Mouse (Mus musculus): ENCODE data around the gene Snn. TPM values are rescaled to one million over a fixed set of nuclear protein-coding genes. Genes with fewer than 3 reads are reported as not detected.
"Not testable (repeated sequence)": the region's sequence is repeated elsewhere in the genome, so short reads cannot be mapped to it uniquely, and the experiment has no call there.

Snn gene
- polyA plus RNA-seq (2016; fragmentation: Nextera tagmentation; extraction: Ambion mirVana), result 56.5 and 59.5 TPM in 2 replicates

DNA sequence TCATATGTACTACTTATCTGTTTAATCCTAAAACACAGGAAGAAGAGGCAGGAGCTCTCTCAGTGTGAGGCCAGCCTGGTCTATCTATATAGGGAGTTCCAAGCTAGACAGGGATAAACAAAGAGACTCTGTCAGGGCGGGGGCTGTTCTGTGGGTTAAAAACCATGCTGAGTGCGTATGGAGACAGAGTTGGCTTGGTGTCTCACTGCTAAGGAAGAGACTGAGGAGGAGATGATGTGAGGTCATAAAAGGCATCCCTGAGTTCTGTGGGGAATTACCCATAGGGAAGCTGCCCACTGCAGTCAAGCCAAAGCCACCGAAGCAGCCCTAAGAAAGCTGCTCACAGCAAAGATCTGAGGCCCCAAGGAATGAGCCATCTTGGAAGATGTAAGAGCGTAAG, at the start of gene Snn:
Gene Snn, plus strand, starts transcription at position 301 of the 400 bp plus-strand sequence.
- Histone ChIP-seq H3K27ac (replicated peaks) (no peak within 1 kb of the TSS), H3K9me3 (no peaks in the 10 kb centered on the region), H3K36me3 (replicated peaks) (no peaks in the 10 kb centered on the region), H3K4me3 (no peak within 1 kb of the TSS), H3K4me1 (peaks cover 31% of the 10 kb centered on the region), H3K27me3 (replicated peaks; ENCODE audit: low read depth, poor library complexity, severe bottlenecking) (no peaks in the 10 kb centered on the region)
- no peak for DNase-seq (ENCODE audit: low spot score)
- WGBS, result 85% methylated on average over 4 of the region's 4 CpGs

DNA sequence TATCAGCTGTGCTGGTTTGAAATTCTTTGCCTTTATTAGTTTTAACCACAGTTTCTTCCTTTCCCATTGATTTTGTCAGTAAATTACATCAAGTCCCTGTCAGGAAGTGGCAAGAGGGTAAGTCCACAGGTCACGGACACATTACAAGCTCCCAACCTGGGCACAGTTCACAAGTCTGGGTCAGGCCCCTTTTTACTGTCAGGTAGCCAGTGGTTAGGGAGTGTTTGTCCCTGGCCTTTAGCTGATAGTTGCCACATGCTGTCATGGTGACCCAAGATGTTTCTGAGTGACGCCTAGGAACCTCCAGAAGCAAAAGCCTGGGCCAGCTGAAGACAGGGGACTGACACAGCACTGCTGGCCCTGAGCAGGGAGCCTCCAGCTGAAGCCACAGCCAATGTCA, 49.5 kb upstream of the Snn start:
- no peak overlapping the region for H3K4me3 ChIP-seq
- DNase-seq (ENCODE audit: low spot score), result no peak
- H3K27ac ChIP-seq (replicated peaks), result peak overlapping the region; percentile 70
- no peaks in the 10 kb centered on the region for H3K36me3 ChIP-seq (replicated peaks)
- H3K4me1 ChIP-seq, result peaks cover 53% of the 10 kb centered on the region
- 67% methylated on average over 2 of the region's 2 CpGs for WGBS
- no peaks in the 10 kb centered on the region for H3K9me3 ChIP-seq
- H3K27me3 ChIP-seq (replicated peaks; ENCODE audit: low read depth, poor library complexity, severe bottlenecking), result no peaks in the 10 kb centered on the region

DNA sequence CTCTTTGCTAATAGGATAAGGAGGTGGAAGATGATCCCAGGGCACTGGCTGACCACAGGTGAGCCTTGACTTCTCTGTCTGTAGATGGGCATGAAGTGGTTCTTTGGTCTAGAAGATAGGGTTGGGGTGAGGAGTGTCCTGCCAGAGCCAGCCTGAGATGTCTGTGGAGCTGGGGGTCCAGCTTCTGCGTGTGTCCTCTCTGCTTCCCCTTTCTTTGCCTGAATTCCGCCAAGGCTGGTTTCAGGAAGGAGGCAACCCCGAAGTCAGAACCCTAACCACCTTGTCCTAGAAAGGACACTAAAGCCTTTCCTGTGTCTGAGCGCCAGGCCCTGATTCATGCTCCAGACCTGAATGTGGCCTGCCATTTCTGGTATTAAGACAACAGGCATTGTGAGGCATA, 48.8 kb upstream of the Snn start:
- 87% methylated on average over 4 of the region's 4 CpGs for WGBS
- peaks cover 50% of the 10 kb centered on the region for H3K4me1 ChIP-seq

DNA sequence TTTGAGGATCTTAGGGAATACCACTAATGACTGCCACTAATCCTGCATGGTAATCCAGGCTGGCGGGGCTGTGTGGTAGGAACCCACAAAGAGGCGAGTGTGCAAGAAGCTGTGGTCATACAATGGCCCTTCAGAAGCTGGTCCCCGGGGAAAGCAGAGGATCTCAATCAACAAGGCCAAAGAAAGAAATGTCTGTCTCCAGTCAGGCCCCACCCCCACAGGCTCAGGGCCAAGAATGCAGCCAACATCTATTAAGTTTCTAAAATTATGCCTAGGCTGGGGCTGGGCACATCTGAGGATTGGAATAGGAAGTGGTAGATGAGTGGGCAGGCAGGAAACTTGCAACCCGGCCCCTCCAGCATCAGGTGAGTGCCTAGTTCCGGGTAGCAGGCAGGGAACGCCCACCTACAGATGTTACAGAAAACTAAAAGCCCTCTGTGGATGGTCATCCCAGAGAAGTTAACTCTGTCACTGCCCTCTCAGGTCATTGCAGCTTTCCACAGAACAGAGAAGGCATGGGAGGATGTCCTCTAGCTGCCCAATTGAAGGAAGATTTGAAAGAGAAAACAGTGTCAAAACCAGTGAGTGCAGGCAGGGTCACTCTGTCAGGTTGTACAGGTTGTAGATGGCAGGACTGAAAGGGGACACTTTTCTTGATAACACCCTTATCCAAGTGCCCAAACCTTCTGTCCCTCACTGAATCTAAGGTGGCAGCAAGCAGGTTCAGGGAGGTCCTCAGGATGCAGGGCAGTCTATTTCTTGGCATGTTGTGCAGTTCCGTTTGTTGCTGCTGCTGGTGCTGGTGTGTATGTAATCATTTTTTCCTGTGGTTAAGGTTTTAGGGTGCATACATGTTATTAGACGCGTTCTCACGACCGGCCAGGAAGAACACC, 47.9 kb upstream of the Snn start:
- no peaks in the 10 kb centered on the region for H3K36me3 ChIP-seq (replicated peaks)
- no peaks in the 10 kb centered on the region for H3K9me3 ChIP-seq
- peak overlapping the region; percentile 62 for H3K27ac ChIP-seq (replicated peaks)
- no peaks in the 10 kb centered on the region for H3K27me3 ChIP-seq (replicated peaks; ENCODE audit: low read depth, poor library complexity, severe bottlenecking)
- H3K4me3 ChIP-seq, result no peak overlapping the region
- 61% methylated on average over 11 of the region's 11 CpGs for WGBS
- peak; percentile 49 for DNase-seq (ENCODE audit: low spot score)
- H3K4me1 ChIP-seq, result peaks cover 46% of the 10 kb centered on the region

More for the DNA sequence above, 48.8 kb upstream of the Snn start:
- no peaks in the 10 kb centered on the region for H3K36me3 ChIP-seq (replicated peaks)
- H3K9me3 ChIP-seq, result no peaks in the 10 kb centered on the region
- peak overlapping the region; percentile 70 for H3K27ac ChIP-seq (replicated peaks)
- DNase-seq (ENCODE audit: low spot score), result no peak
- no peaks in the 10 kb centered on the region for H3K27me3 ChIP-seq (replicated peaks; ENCODE audit: low read depth, poor library complexity, severe bottlenecking)
- no peak overlapping the region for H3K4me3 ChIP-seq

DNA sequence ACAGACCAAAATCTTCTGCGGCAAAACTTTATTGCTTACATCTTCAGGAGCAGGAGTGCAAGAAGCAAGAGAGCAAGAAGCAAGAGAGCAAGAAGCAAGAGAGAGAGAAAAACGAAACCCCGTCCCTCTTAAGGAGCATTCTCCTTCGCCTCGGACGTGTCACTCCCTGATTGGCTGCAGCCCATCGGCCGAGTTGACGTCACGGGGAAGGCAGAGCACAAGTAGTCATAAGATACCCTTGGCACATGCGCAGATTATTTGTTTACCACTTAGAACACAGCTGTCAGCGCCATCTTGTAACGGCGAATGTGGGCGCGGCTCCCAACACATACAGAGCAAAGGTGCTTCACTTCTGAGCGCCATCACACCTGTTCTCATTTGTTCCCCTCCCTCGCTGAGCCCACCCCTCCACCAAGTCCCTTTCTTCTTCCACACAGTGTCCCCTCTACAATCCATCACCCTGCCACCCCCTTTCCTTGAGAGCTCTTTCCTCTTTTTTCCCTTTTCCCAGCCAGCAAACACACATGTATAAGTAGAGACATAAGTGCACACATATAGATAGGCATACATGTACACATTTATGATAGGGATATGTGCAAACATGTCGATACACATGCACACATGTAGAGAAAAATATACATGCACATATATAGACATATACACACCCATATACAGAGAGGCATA, 47.1 kb upstream of the Snn start:
- not testable (repeated sequence) for H3K36me3 ChIP-seq (replicated peaks); H3K4me3 ChIP-seq; H3K27ac ChIP-seq (replicated peaks); H3K27me3 ChIP-seq (replicated peaks; ENCODE audit: low read depth, poor library complexity, severe bottlenecking); H3K9me3 ChIP-seq; DNase-seq (ENCODE audit: low spot score)
- WGBS, result 85% methylated on average over 15 of the region's 19 CpGs
- peaks cover 46% of the 10 kb centered on the region for H3K4me1 ChIP-seq

DNA sequence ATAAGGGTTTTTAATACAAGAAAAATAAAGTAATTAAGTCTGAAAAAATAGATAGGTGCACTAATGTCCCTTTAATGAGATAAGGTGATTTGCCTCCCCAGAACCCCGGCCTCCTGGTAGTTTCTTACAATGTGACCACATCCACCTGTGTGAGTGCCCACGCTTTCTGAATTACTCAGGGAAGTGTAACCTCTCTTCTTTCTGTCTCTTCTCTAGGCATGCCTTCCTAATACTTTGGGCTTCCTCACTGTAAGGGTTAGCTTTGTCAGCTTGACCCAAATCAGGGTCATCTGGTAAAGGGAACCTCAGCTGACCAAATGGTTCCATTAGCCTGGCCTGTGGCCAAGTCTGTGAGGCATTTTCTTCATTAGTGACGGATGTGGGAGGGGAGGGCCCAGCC, 46.3 kb upstream of the Snn start:
- peaks cover 40% of the 10 kb centered on the region for H3K4me1 ChIP-seq
- 89% methylated on average over 3 of the region's 3 CpGs for WGBS
- no peaks in the 10 kb centered on the region for H3K9me3 ChIP-seq

DNA sequence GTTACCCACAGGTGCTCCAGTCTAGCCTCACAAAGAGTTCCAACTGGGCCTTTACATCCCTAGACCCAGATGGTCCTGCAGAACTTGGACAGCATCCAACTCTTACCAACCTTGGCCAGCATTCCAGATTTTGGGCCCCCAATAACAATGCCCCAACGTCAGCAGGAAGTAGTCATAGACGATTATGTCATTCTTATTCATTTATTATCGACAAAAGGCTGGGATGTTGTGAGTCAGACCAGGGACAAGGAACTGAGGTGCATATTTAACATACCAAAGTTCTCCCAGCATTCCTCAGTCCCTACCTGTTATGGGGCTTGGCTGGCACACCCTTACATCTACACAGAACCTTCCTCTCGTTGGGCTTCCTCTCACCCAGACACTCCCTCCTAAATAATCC, 44.4 kb upstream of the Snn start:
- Histone ChIP-seq H3K27ac (replicated peaks) (no peak overlapping the region), H3K36me3 (replicated peaks) (no peaks in the 10 kb centered on the region), H3K27me3 (replicated peaks; ENCODE audit: low read depth, poor library complexity, severe bottlenecking) (no peaks in the 10 kb centered on the region), H3K4me1 (peaks cover 31% of the 10 kb centered on the region), H3K4me3 (no peak overlapping the region), H3K9me3 (no peaks in the 10 kb centered on the region)
- WGBS, result 87% methylated on average over 4 of the region's 4 CpGs
- no peak for DNase-seq (ENCODE audit: low spot score)

More for the DNA sequence above, 46.3 kb upstream of the Snn start:
- H3K27ac ChIP-seq (replicated peaks), result 0 out of 2 replicates have a peak overlapping the region, but pooled peaks have one; percentile 20
- no peaks in the 10 kb centered on the region for H3K27me3 ChIP-seq (replicated peaks; ENCODE audit: low read depth, poor library complexity, severe bottlenecking)
- H3K36me3 ChIP-seq (replicated peaks), result no peaks in the 10 kb centered on the region
- H3K4me3 ChIP-seq, result no peak overlapping the region
- no peak for DNase-seq (ENCODE audit: low spot score)

DNA sequence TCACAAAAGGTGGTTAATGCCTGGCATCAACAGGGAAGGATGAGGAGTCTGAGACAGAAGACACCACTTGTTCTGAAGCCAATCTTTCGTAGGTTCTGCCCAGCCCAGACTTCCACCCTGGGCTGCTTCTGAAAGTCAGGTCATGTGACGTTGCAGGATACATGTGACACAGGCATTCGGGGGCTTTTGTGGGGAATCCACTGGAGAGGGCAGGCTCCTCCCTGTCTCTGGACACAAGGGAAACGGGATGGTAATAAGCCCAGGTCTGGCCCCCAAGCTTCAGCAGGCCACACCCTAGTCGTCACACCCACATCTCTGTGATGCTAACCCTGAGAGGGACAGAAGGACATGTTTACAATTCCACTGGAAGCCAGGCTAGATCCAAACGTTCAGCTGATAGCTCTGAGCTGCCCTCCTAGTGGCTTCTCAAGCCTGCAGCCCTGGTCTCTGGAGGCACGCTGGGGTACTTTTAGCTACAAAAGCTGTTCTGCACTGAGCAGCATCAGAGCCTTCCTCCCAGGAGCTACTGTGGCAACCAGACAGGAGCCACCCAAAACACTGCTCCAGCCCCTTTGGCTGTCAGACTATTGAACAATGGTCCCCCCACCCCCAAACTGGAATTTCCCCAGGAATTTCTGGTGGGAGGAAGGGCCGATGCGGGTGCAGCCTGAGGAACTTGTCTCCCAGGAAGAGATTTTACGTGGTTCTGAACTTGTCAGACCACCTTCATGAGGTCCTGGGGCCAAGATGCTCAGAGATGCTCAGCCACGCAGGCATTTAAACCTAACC, 42.7 kb upstream of the Snn start:
- WGBS, result 59% methylated on average over 11 of the region's 11 CpGs
- Histone ChIP-seq H3K36me3 (replicated peaks) (no peaks in the 10 kb centered on the region), H3K4me3 (no peak overlapping the region), H3K27ac (replicated peaks) (peak overlapping the region; percentile 3; the same call in 1 of the 2 replicates), H3K4me1 (peaks cover 26% of the 10 kb centered on the region), H3K9me3 (no peaks in the 10 kb centered on the region), H3K27me3 (replicated peaks; ENCODE audit: low read depth, poor library complexity, severe bottlenecking) (no peaks in the 10 kb centered on the region)
- no peak for DNase-seq (ENCODE audit: low spot score)

DNA sequence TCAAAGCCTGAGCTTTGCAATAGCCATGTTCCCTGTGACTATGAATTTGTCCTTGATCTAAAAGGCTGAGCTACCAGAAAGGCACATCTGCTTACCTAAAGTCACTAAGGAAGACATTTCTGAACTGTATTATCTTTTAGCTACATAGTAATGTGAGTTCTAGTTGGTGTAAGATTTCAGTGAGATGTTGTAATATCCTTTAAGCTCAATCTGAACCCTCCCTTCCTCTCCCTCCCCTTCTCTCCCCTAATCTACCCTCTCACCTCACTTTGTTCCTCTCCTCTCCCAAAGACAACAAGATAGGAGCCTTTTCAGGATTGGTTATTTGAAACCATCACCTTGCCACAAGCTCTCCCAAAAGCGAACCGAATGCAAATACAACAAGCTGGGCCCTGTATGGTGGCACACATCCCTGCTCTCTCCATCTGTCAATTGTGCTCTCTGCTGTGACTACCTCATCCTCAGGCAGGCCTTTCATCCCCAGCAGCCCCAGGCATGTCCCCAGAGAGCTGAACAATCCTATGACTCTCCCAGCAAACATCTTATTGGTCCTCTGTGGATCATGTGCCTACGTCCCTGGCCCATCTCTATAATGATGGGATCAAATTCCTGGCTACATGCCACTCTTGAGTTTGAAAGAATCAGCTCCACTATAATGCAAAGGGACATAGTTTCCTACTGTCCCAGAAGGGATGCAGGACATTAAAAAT, 39.2 kb upstream of the Snn start:
- Histone ChIP-seq H3K9me3 (no peaks in the 10 kb centered on the region), H3K4me1 (peaks cover 25% of the 10 kb centered on the region), H3K4me3 (no peak overlapping the region), H3K36me3 (replicated peaks) (no peaks in the 10 kb centered on the region), H3K27ac (replicated peaks) (peak overlapping the region; percentile 40; the same call in 1 of the 2 replicates), H3K27me3 (replicated peaks; ENCODE audit: low read depth, poor library complexity, severe bottlenecking) (no peaks in the 10 kb centered on the region)
- DNase-seq (ENCODE audit: low spot score), result peak; percentile 60
- WGBS, result 56% methylated on average over 3 of the region's 3 CpGs

DNA sequence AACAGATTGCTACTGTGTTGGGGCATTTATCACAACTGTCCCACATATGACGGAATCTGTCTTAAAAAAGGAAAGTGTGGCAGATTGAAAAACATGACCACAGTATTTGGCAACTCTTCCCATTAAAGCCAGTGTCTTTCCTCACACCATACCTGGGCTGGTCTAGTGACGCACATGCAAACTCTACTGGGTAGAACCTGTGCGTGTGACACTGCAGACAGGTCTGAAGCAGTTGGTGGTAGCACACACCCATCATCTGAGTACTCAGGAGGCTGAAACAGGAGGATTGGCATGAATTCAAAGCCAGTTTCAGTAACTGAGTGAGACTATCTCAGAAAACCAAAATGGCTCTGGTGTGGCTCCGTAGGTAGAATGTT, 38.6 kb upstream of the Snn start:
- 90% methylated on average over 4 of the region's 4 CpGs for WGBS
- H3K4me1 ChIP-seq, result peaks cover 25% of the 10 kb centered on the region
- no peak overlapping the region for H3K27ac ChIP-seq (replicated peaks)

DNA sequence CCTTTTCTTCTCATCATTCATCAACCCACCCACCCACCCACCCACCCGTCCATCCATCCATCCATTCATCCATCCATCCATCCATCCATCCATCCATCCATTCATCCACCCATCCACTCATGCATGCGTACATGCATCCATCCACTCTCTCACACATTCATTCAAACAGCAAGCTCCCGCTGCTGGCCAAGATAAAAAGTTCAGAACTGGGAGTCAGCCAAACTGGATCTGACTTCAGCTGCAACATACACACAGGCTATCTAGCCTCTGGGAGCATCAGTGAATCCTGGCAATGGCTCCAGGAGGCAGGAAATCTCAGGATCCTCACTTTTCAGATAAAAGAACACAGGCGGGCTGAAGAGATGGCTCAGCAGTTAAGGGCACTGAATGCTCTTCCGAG, 37.1 kb upstream of the Snn start:
- no peaks in the 10 kb centered on the region for H3K9me3 ChIP-seq
- no peak overlapping the region for H3K4me3 ChIP-seq
- WGBS, result 90% methylated on average over 5 of the region's 5 CpGs
- H3K36me3 ChIP-seq (replicated peaks), result no peaks in the 10 kb centered on the region
- H3K4me1 ChIP-seq, result peaks cover 12% of the 10 kb centered on the region
- no peaks in the 10 kb centered on the region for H3K27me3 ChIP-seq (replicated peaks; ENCODE audit: low read depth, poor library complexity, severe bottlenecking)
- DNase-seq (ENCODE audit: low spot score), result no peak
- H3K27ac ChIP-seq (replicated peaks), result no peak overlapping the region

More for the DNA sequence above, 38.6 kb upstream of the Snn start:
- no peak for DNase-seq (ENCODE audit: low spot score)
- Histone ChIP-seq H3K4me3 (no peak overlapping the region), H3K27me3 (replicated peaks; ENCODE audit: low read depth, poor library complexity, severe bottlenecking) (no peaks in the 10 kb centered on the region), H3K36me3 (replicated peaks) (no peaks in the 10 kb centered on the region), H3K9me3 (no peaks in the 10 kb centered on the region)

DNA sequence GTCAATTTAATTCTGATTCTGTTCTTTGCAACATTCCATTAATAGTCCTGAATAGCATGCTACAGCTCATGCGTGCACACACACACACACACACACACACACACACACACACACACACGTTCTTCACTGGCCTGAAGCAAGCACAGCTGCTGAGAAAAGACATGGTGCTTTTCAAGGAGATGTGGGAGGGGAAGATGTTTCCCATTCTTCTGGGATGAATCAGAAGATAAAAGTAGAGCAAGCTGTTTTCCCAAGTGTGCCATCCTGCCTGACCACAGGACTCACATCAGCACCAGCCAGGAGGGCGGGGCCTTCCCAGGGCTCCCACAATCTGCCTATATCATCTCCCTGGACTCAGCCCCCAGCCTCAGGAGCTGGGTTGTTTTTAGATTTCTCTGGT, 35.9 kb upstream of the Snn start:
- Histone ChIP-seq H3K36me3 (replicated peaks) (no peaks in the 10 kb centered on the region), H3K27ac (replicated peaks) (no peak overlapping the region), H3K9me3 (no peaks in the 10 kb centered on the region), H3K27me3 (replicated peaks; ENCODE audit: low read depth, poor library complexity, severe bottlenecking) (no peaks in the 10 kb centered on the region), H3K4me1 (peaks cover 11% of the 10 kb centered on the region), H3K4me3 (no peak overlapping the region)
- no peak for DNase-seq (ENCODE audit: low spot score)
- WGBS, result 86% methylated on average over 3 of the region's 3 CpGs
